15 mouse cellular contexts compared by ENCODE assay signal in genomic region chr13:103095491-103095890, GRCm38 (mm10).
DNase-seq lines count a peak whose midpoint lies in the region; ATAC-seq and TF ChIP-seq lines count a peak whose summit lies in the region.
"Had no signal": no experiment of that assay in that cellular context is flagged by ENCODE, and none has a peak within 500 bp of the region (broad histone marks: within the 10 kb centered on the region; RNA-seq: fewer than 3 reads in every experiment).

No protein-coding gene starts in this region.

- H3K36me3 ChIP-seq in heart, embryonic 11.5 days (ENCODE audit: control insufficient read depth, insufficient read depth, low read length), result no peaks in the 10 kb centered on the region
- H3K36me3 ChIP-seq in liver, embryonic 11.5 days (ENCODE audit: control insufficient read depth, insufficient read depth, low read length), result no peaks in the 10 kb centered on the region
- H3K36me3 ChIP-seq in liver, embryonic 12.5 days, result no peaks in the 10 kb centered on the region
- H3K36me3 ChIP-seq in CH12.LX (replicated peaks in 1 of 2; ENCODE audit: control insufficient read depth in 1 of 2, insufficient read depth in 1 of 2, low read length in 1 of 2), result no peaks in the 10 kb centered on the region
- no peaks in the 10 kb centered on the region for H3K36me3 ChIP-seq in hindbrain, embryonic 15.5 days
- H3K36me3 ChIP-seq: midbrain, embryonic 12.5 days had no signal

- no peak for TF ChIP-seq POLR2A in CH12.LX (IDR thresholded peaks at IDR 0.05; ENCODE audit: low read depth, low read length)

- H3K27ac ChIP-seq in heart, embryonic 11.5 days (ENCODE audit: low read depth, low read length), result peak overlapping the region; percentile 89
- no peak overlapping the region for H3K27ac ChIP-seq in liver, embryonic 11.5 days (ENCODE audit: low read depth, low read length)
- no peak overlapping the region for H3K27ac ChIP-seq in liver, embryonic 12.5 days
- no peak overlapping the region for H3K27ac ChIP-seq in CH12.LX (ENCODE audit: insufficient read depth, low read depth)
- no peak overlapping the region for H3K27ac ChIP-seq in hindbrain, embryonic 15.5 days (replicated peaks)
- H3K27ac ChIP-seq: midbrain, embryonic 12.5 days had no signal

- DNase-seq in heart, postnatal 4 days, result no peak
- DNase-seq in liver, embryonic 11.5 days (ENCODE audit: low spot score), result no peak
- no peak for DNase-seq in CH12.LX (ENCODE audit: extremely low read depth)
- no peak for DNase-seq in ovary, adult 18-20 months (ENCODE audit: low spot score)
- DNase-seq in adrenal gland, postnatal 14 days, result no peak
- DNase-seq: adrenal gland, adult 2 months; cerebellum, adult 11-12 months; gastrocnemius, postnatal 10 days; kidney, adult 2 months; thymus, postnatal 4 days had no signal

- no peaks in the 10 kb centered on the region for H3K27me3 ChIP-seq in heart, embryonic 11.5 days (ENCODE audit: control insufficient read depth, insufficient read depth, low read length)
- H3K27me3 ChIP-seq in liver, embryonic 11.5 days (replicated peaks; ENCODE audit: control insufficient read depth, insufficient read depth, low read length), result 0 out of 2 replicates have a peak, but pooled peaks cover 5% of the 10 kb centered on the region
- H3K27me3 ChIP-seq in liver, embryonic 12.5 days (replicated peaks), result peaks cover 32% of the 10 kb centered on the region
- H3K27me3 ChIP-seq in CH12.LX (replicated peaks), result no peaks in the 10 kb centered on the region
- H3K27me3 ChIP-seq in hindbrain, embryonic 15.5 days, result no peaks in the 10 kb centered on the region
- H3K27me3 ChIP-seq: Patski had no signal

- peak overlapping the region; percentile 75 for H3K9ac ChIP-seq in heart, embryonic 11.5 days (ENCODE audit: low read depth, low read length)
- H3K9ac ChIP-seq in liver, embryonic 11.5 days (ENCODE audit: low read depth, low read length), result no peak overlapping the region
- no peak overlapping the region for H3K9ac ChIP-seq in liver, embryonic 12.5 days
- no peak overlapping the region for H3K9ac ChIP-seq in CH12.LX (ENCODE audit: insufficient read depth, low read depth)
- H3K9ac ChIP-seq in hindbrain, embryonic 15.5 days, result no peak overlapping the region
- H3K9ac ChIP-seq: midbrain, embryonic 12.5 days had no signal

- no peaks in the 10 kb centered on the region for H3K9me3 ChIP-seq in heart, embryonic 11.5 days (replicated peaks; ENCODE audit: control insufficient read depth, low read length)
- no peaks in the 10 kb centered on the region for H3K9me3 ChIP-seq in liver, embryonic 11.5 days (ENCODE audit: control insufficient read depth, low read length)
- no peaks in the 10 kb centered on the region for H3K9me3 ChIP-seq in liver, embryonic 12.5 days (replicated peaks)
- H3K9me3 ChIP-seq in CH12.LX (replicated peaks; ENCODE audit: low read length), result no peaks in the 10 kb centered on the region
- H3K9me3 ChIP-seq in hindbrain, embryonic 15.5 days, result no peaks in the 10 kb centered on the region
- H3K9me3 ChIP-seq: midbrain, embryonic 12.5 days had no signal

- no peak for TF ChIP-seq EP300 in CH12.LX (IDR thresholded peaks at IDR 0.05; ENCODE audit: low read length)

- H3K4me1 ChIP-seq in heart, embryonic 11.5 days (ENCODE audit: control insufficient read depth, insufficient read depth, low read length), result peaks cover 6% of the 10 kb centered on the region; the same call in 1 of the 2 replicates
- H3K4me1 ChIP-seq in liver, embryonic 11.5 days (replicated peaks; ENCODE audit: control insufficient read depth, insufficient read depth, low read length), result 0 out of 2 replicates have a peak, but pooled peaks cover 3% of the 10 kb centered on the region
- peaks cover 9% of the 10 kb centered on the region for H3K4me1 ChIP-seq in liver, embryonic 12.5 days
- no peaks in the 10 kb centered on the region for H3K4me1 ChIP-seq in CH12.LX (ENCODE audit: control insufficient read depth in 1 of 2, insufficient read depth in 2 of 2)
- H3K4me1 ChIP-seq in hindbrain, embryonic 15.5 days (replicated peaks), result peaks cover 18% of the 10 kb centered on the region

- WGBS in heart, embryonic 11.5 days (ENCODE audit: insufficient replicate concordance), result 30% methylated on average over 7 of the region's 7 CpGs
- 40% methylated on average over 7 of the region's 7 CpGs for WGBS in liver, embryonic 11.5 days
- WGBS in liver, embryonic 12.5 days (ENCODE audit: insufficient replicate concordance), result 23% methylated on average over 7 of the region's 7 CpGs
- 48% methylated on average over 7 of the region's 7 CpGs for WGBS in hindbrain, embryonic 15.5 days

- no peaks in the 10 kb centered on the region for H3K79me2 ChIP-seq in CH12.LX (replicated peaks; ENCODE audit: control insufficient read depth, extremely low read depth, insufficient read depth, poor library complexity, severe bottlenecking)

- in situ Hi-C loops in CH12.LX (cut with MboI; ENCODE audit: low pct_ligation_motif_present, low pct_unique_long_range_greater_than_20kb, low sequenced_read_pairs), result no loop called here

- no peak for TF ChIP-seq RAD21 in CH12.LX (IDR thresholded peaks at IDR 0.05; ENCODE audit: low read depth, low read length)

- TF ChIP-seq CTCF in CH12.LX (conservative IDR thresholded peaks at IDR 0.05 in 1 of 2, IDR thresholded peaks at IDR 0.05 in 1 of 2; ENCODE audit: low read depth in 2 of 2, low read length in 2 of 2), result no peak

- H3K4me2 ChIP-seq in heart, embryonic 11.5 days, result peak overlapping the region; percentile 74
- peak overlapping the region; percentile 77 for H3K4me2 ChIP-seq in liver, embryonic 11.5 days
- H3K4me2 ChIP-seq in liver, embryonic 12.5 days, result no peak overlapping the region
- H3K4me2 ChIP-seq in CH12.LX (ENCODE audit: insufficient read depth, low read depth, poor library complexity, severe bottlenecking), result peak overlapping the region; percentile 31; the same call in 1 of the 2 replicates
- peak overlapping the region; percentile 95 for H3K4me2 ChIP-seq in hindbrain, embryonic 15.5 days

- H3K4me3 ChIP-seq in heart, embryonic 11.5 days (ENCODE audit: low read depth, low read length), result peak overlapping the region; percentile 56
- no peak overlapping the region for H3K4me3 ChIP-seq in liver, embryonic 11.5 days (ENCODE audit: low read depth, low read length)
- no peak overlapping the region for H3K4me3 ChIP-seq in liver, embryonic 12.5 days
- no peak overlapping the region for H3K4me3 ChIP-seq in CH12.LX (replicated peaks in 1 of 3; ENCODE audit: low read depth in 2 of 3, low read length in 2 of 3, poor library complexity in 1 of 3)
- H3K4me3 ChIP-seq in hindbrain, embryonic 15.5 days, result peak overlapping the region; percentile 50

- no peak for ATAC-seq in heart, embryonic 11.5 days (replicated peaks; ENCODE audit: insufficient number of reproducible peaks, low FRiP score, low TSS enrichment)
- no peak for ATAC-seq in liver, embryonic 11.5 days (replicated peaks; ENCODE audit: low FRiP score)
- no peak for ATAC-seq in liver, embryonic 12.5 days
- no peak for ATAC-seq in hindbrain, embryonic 15.5 days (ENCODE audit: low FRiP score, low read depth)
- ATAC-seq: Patski had no signal

- dilution Hi-C loops in CH12.LX (cut with MboI; ENCODE audit: extremely low pct_ligation_motif_present, extremely low pct_unique_long_range_greater_than_20kb, low sequenced_read_pairs), result no loop called here

TF ChIP-seq in CH12.LX, 34 proteins besides CTCF, POLR2A, EP300 and RAD21:
- TF ChIP-seq SIN3A (IDR thresholded peaks at IDR 0.05; ENCODE audit: low read length) (no peak), JUND (conservative IDR thresholded peaks at IDR 0.05; ENCODE audit: low read depth, low read length) (no peak), MAFK (IDR thresholded peaks at IDR 0.05; ENCODE audit: insufficient replicate concordance, low read length) (no peak), E2F4 (IDR thresholded peaks at IDR 0.05; ENCODE audit: insufficient replicate concordance, low read depth, low read length) (no peak), KAT2A (IDR thresholded peaks at IDR 0.05; ENCODE audit: insufficient replicate concordance, low read length) (no peak), ZMIZ1 (IDR thresholded peaks at IDR 0.05; ENCODE audit: low read depth, low read length) (no peak), GABPA (IDR thresholded peaks at IDR 0.05; ENCODE audit: insufficient replicate concordance, low read depth, low read length) (no peak), ZKSCAN1 (IDR thresholded peaks at IDR 0.05; ENCODE audit: borderline replicate concordance, low read depth, low read length) (no peak)

Comparison
In these comparisons a context has a peak if more than half of its experiments do, and no peak if none do; other contexts are left out.
1. H3K4me3 ChIP-seq: peak in heart, embryonic 11.5 days (single experiment) and hindbrain, embryonic 15.5 days (single experiment); none in liver, embryonic 11.5 days (single experiment), liver, embryonic 12.5 days (single experiment) and CH12.LX (0 of 3).